Mouse (Mus musculus) liver, embryonic 14.5 days (tissue): ENCODE data around the gene Polr2f. TPM values are rescaled to one million over a fixed set of nuclear protein-coding genes. Genes with fewer than 3 reads are reported as not detected.

Source experiments
- ATAC-seq: fragments of 200-750 bp; cut with Nextera tagmentation; 2 replicates; pipeline ENCODE4 v1.8.0; 2017; ENCODE audit warnings: moderate number of reproducible peaks, mild to moderate bottlenecking, moderate library complexity; ENCODE audit not compliant: insufficient read depth
- DNase-seq, 3 experiments: peaks; one replicate each; pipeline ENCODE4 v3.0.0-alpha.2; 2012 to 2013; ENCODE audit warnings: low read depth in 3 of 3, low spot score in 3 of 3
- H3K27ac ChIP-seq: fragments of 300-500 bp; sonication (generic); 2 replicates; pipeline ENCODE4 v1.5.1; 2014; ENCODE audit warnings: moderate library complexity, mild to moderate bottlenecking, control low read depth, inconsistent platforms
- H3K27me3 ChIP-seq: fragments of 300-500 bp; sonication (generic); 2 replicates; pipeline ENCODE4 v1.6.1; 2014; ENCODE audit warnings: mild to moderate bottlenecking, low read length, moderate library complexity; ENCODE audit not compliant: control insufficient read depth, insufficient read depth
- H3K36me3 ChIP-seq: fragments of 300-500 bp; sonication (generic); replicated peaks from 2 replicates; pipeline ENCODE4 v1.6.1; 2014; ENCODE audit warnings: low read depth; ENCODE audit not compliant: control insufficient read depth, insufficient read depth
- H3K4me1 ChIP-seq, 2 experiments: fragments of 200-500 bp in 1 of 2; fragments of 300-500 bp in 1 of 2; sonication (generic) in 1 of 2; replicated peaks; 2 replicates each; pipeline ENCODE4 v1.6.1; 2012 to 2014; ENCODE audit warnings: antibody characterized with exemption in 1 of 2, inconsistent platforms in 1 of 2, low read length in 1 of 2; ENCODE audit not compliant: control insufficient read depth in 2 of 2, insufficient read depth in 2 of 2
- H3K4me2 ChIP-seq: fragments of 300-500 bp; sonication (generic); 2 replicates; pipeline ENCODE4 v1.6.1; 2014; ENCODE audit warnings: low read depth, mild to moderate bottlenecking, control low read depth, moderate library complexity
- H3K4me3 ChIP-seq, 2 experiments: fragments of 200-500 bp in 1 of 2; fragments of 300-500 bp in 1 of 2; sonication (generic) in 1 of 2; 2 replicates each; pipeline ENCODE4 v1.5.1; 2012 to 2014; ENCODE audit warnings: low read depth in 2 of 2, low read length in 2 of 2, mild to moderate bottlenecking in 2 of 2, control low read depth in 1 of 2, inconsistent platforms in 1 of 2, moderate library complexity in 1 of 2; ENCODE audit not compliant: insufficient read depth in 1 of 2
- H3K9ac ChIP-seq: fragments of 300-500 bp; sonication (generic); replicated peaks from 2 replicates; pipeline ENCODE4 v1.6.1; 2014; ENCODE audit warnings: mild to moderate bottlenecking, control low read depth, moderate library complexity
- H3K9me3 ChIP-seq: fragments of 300-500 bp; sonication (generic); 2 replicates; pipeline ENCODE4 v1.6.1; 2016; ENCODE audit warnings: low read length, mixed read lengths; ENCODE audit not compliant: control insufficient read depth
- CTCF ChIP-seq: IDR thresholded peaks from 2 replicates; pipeline ENCODE4 v1.5.1; 2016; ENCODE audit warnings: antibody characterized with exemption, low read depth, control low read depth
- EP300 ChIP-seq: IDR thresholded peaks from 2 replicates; pipeline ENCODE4 v1.6.1; 2016; ENCODE audit warnings: antibody characterized with exemption, low read depth
- WGBS: fragments of 180-500 bp; shearing (Covaris S2); extraction: QIAGEN DNeasy Blood & Tissue Kit; methylation state at CpG from one replicate; pipeline ENCODE4 v1.1.7; 2014; ENCODE audit not compliant: insufficient replicate concordance; 5-methylcytosine and 5-hydroxymethylcytosine counted together
- polyA plus RNA-seq, 2 experiments: library from polyadenylated mRNA; depleted of rRNA in 1 of 2; stranded (reverse) in 1 of 2; unstranded in 1 of 2; fragments of >200 nt; fragmentation: Nextera tagmentation in 1 of 2; extraction: Ambion mirVana in 1 of 2; gene quantifications; 2 replicates each; pipeline versions ENCODE4 v1.2.1 to v1.2.3; 2012 to 2014

Gene Polr2f
- polyA plus RNA-seq, 2 experiments = 112 to 183 TPM

DNA sequence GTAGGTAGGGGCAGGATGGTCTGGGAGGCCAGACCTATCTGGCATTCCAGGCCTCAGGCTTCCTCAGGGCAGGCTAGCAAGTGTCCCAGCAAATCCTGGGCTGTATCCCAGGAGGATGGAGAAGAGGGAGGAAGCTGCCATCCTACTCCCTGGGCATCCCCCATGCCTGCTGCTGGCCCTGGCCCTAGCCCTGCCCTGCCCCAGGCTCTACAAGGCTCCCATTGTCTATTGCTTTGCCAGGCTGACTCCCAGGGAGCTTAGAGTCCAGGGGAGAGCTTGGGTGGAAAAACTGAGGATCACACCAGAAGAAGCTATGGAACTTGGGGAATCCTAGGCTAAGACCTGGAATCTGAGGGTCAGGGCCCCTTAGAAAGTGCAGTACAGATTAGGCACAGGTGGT, 39.3 kb upstream of the Polr2f start:
- DNase-seq (no peak), ATAC-seq (no peak)
- Histone ChIP-seq H3K9me3 (no peaks in the 10 kb centered on the region), H3K27me3 (no peaks in the 10 kb centered on the region), H3K4me2 (no peak overlapping the region), H3K4me1 (peaks cover 11 to 26% of the 10 kb centered on the region in 2 experiments), H3K4me3 (no peak overlapping the region), H3K27ac (no peak overlapping the region), H3K36me3 (no peaks in the 10 kb centered on the region), H3K9ac (no peak overlapping the region)
- no peak for TF ChIP-seq EP300
- TF ChIP-seq CTCF = no peak

DNA sequence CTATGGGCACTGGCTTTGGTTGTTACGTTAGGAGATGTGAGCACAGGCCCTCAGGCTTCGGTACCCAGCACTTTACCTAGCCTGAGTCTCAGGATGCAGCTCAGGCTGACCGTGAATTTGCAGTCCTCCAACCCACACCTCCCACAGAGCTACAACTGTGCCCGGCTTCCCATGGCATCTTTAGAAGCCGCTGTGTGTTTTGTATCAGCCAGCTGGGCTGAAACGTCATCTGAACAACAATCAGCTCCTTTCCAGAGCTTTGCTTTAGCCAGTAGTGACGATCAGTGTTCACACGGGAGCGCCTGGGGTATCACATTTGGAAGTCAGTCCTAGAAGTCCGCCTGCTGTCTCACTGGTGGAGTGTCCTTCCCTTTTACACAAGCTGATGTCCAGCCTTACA, 37.5 kb upstream of the Polr2f start:
- 65% methylated on average over 10 of the region's 10 CpGs for WGBS
- no peaks in the 10 kb centered on the region for H3K27me3 ChIP-seq
- no peak overlapping the region for H3K27ac ChIP-seq
- H3K36me3 ChIP-seq = no peaks in the 10 kb centered on the region
- no peak overlapping the region for H3K4me3 ChIP-seq
- H3K4me1 ChIP-seq = peaks cover 7 to 20% of the 10 kb centered on the region in 2 experiments
- H3K9me3 ChIP-seq = no peaks in the 10 kb centered on the region
- H3K9ac ChIP-seq = no peak overlapping the region
- no peak for ATAC-seq
- H3K4me2 ChIP-seq = no peak overlapping the region
- DNase-seq = no peak
- TF ChIP-seq EP300 (no peak), CTCF (no peak)

DNA sequence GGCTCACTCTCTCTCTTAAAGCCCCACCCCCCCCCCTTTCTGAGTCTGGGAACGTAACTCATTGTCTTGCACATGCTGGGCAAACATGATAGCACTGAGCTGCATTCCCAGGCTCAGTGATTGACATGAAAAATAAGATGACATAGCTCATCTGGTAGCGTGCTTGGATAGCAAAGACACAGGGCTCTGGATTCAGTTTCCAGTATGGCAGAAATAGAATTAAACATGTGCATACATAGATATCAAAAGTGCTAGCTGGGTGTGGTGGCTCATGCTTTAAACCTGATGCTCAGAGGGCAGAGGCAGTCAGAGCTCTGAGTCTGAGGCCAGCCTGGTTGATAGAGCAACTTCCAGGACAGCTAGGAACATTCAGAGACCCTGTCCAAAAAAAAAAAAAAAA, 35.0 kb upstream of the Polr2f start:
- peak; percentile 72 for ATAC-seq
- Histone ChIP-seq H3K9ac (no peak overlapping the region), H3K9me3 (no peaks in the 10 kb centered on the region), H3K4me1 (peaks cover 7 to 25% of the 10 kb centered on the region in 2 experiments), H3K27me3 (peaks cover 2% of the 10 kb centered on the region; the same call in 1 of the 2 replicates), H3K4me3 (no peak overlapping the region), H3K27ac (no peak overlapping the region), H3K4me2 (no peak overlapping the region), H3K36me3 (no peaks in the 10 kb centered on the region)
- peak; percentile 52 to 64 (median 54) for DNase-seq
- TF ChIP-seq EP300 (peak; percentile 44; the same call in 1 of the 2 replicates), CTCF (no peak)
- 8% methylated on average over 2 of the region's 2 CpGs for WGBS

DNA sequence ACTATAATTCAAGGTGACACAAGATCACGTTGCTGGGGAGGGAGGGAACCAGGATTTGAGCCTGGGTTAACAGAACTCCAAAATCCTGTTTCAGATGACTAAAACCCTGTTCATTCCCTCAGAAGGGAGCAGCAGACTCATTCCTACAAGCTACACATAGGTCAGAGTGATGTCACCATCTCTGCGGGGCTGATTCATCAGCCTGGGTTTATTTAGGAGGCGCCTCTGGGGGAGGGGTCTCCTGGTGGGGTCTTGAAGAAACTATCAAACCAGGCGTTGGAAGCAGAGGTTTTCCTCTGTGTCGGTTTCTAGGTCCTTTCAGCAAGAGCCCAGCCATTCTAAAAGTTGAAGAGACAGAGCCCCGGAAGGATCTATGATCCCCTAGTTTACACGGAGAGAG, 32.8 kb upstream of the Polr2f start:
- TF ChIP-seq CTCF (no peak), EP300 (no peak)
- H3K4me1 ChIP-seq = peaks cover 7 to 25% of the 10 kb centered on the region in 2 experiments
- ATAC-seq (no peak), DNase-seq (no peak)
- peak overlapping the region in 1 of 2 experiments; percentile 63; a peak in 1 of 4 replicates for H3K4me3 ChIP-seq
- H3K27me3 ChIP-seq = peaks cover 2% of the 10 kb centered on the region; the same call in 1 of the 2 replicates
- no peak overlapping the region for H3K9ac ChIP-seq
- peak overlapping the region; percentile 92; the same call in 1 of the 2 replicates for H3K4me2 ChIP-seq
- no peaks in the 10 kb centered on the region for H3K9me3 ChIP-seq
- H3K27ac ChIP-seq = no peak overlapping the region
- 45% methylated on average over 7 of the region's 7 CpGs for WGBS
- no peaks in the 10 kb centered on the region for H3K36me3 ChIP-seq

DNA sequence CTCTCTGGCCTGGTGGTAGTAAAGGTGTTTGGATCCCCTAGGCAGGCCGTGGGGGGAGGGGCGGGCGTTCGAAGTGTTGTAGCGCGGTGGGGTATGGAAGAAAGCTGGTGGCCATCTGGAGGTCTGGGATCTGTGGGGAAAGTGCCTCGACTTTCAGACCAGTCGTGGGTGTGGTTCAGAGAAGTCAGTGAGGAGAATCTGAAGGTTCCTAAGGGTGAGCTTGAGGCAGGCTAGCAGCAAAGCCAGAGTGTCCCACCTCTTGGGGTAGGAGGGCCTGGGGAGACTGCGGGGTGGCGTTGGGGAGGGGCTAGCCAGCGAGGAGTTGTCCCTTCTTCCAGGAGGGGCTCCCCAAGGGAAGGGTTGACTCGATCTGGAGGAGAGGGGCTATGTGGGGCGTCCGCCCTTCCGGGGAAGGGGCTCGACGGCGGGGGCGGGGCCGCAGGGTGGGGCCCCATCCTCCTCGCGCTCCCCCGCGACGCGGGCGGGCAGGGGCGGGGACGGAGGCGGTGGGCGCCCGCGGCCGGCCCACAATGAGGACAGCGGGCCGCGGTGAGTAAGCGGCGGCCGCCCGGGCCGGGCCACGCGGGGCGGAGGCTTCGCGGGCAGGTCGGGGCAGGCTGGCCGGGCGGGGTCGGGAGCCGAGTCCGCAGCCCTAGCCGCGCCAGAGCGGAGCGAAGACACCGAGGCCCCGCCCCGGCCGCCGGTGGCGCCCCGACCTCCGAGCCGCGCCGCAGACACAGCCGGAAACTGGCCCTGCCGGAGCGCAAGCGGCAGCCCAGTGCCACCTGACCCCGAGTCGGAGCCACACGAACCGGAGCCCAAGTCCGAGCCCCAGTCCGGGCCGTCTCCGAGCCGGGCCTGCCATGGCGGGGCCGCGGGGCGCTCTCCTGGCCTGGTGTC, 32.1 kb upstream of the Polr2f start, which contains the start of gene Micall1:
Micall1 (plus strand) TSS at position 478 of the 900 bp plus-strand sequence.
- TF ChIP-seq CTCF (no peak), EP300 (no peak)
- Histone ChIP-seq H3K4me3 (peak within 1 kb of the TSS; percentile 63 to 67), H3K4me2 (peak within 1 kb of the TSS; percentile 92), H3K9me3 (no peaks in the 10 kb centered on the region), H3K36me3 (no peaks in the 10 kb centered on the region), H3K4me1 (peaks cover 7 to 25% of the 10 kb centered on the region in 2 experiments), H3K27ac (no peak within 1 kb of the TSS), H3K9ac (peak within 1 kb of the TSS; percentile 64), H3K27me3 (peaks cover 2% of the 10 kb centered on the region; the same call in 1 of the 2 replicates)
- peak in 2 of 3 experiments; percentile 34 to 38 for DNase-seq
- WGBS = under 1% methylated on average over 68 of the region's 85 CpGs
- peak; percentile 75 for ATAC-seq
